Mouse (Mus musculus) ovary, postnatal 36 days (tissue): ENCODE measurements around the gene Gdf2.

Experiments used
- DNase-seq: peaks from one replicate; pipeline ENCODE4 v3.0.0; 2022; ENCODE audit warnings: low spot score, mixed read lengths

The Gdf2 gene

GRCm38 (mm10) chr14:33958186-33958585 is 17.3 kb downstream of the Gdf2 start:
- no peak for DNase-seq

GRCm38 (mm10) chr14:33958841-33959240 is 18.0 kb downstream of the Gdf2 start:
- no peak for DNase-seq

- DNase-seq, result no peak
Measured at GRCm38 (mm10) chr14:33959341-33959740, 18.5 kb downstream of the Gdf2 start.

DNA sequence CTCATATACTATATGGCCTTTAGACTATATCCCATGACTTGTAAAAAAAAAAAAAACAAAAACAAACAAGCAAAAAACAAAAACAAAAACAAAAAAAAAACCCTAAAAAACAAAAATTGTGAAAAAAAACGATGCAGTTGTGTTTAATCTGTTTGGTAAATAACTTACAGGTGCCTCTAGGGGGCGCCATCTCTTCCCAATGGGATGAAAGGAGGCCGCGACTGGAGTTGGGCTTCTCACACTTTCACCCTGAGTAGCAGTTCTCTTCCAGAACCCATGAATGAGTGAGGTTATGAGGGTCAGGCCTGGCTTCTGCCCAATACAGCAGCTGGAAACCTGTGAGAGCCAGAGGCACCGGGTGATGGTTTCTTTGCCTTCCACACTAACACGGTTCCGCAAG is 24.8 kb downstream of the Gdf2 start:
- no peak for DNase-seq

GRCm38 (mm10) chr14:33972679-33973078 is 31.8 kb downstream of the Gdf2 start:
- no peak for DNase-seq

GRCm38 (mm10) chr14:33974752-33975151 is 33.9 kb downstream of the Gdf2 start:
- DNase-seq, result no peak

DNA sequence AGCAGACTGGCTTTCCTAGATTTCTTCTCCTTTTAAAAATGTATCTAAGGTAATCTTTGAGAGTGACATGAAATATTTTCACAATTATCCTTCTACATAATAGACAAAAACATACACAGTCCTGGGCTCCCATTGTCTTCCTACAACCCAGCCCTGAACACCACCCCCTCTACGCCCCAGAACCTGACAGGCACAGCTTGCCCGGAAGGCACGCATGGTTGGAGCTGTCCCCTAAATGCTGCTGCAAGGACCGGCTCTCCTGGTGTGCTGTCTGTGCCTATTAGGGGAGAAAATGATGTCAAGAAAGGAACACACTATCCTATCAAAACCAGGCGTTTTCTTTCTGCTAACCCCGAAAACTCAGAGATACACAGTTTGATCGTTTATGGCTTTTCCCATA is 36.9 kb downstream of the Gdf2 start:
- DNase-seq, result no peak

- no peak for DNase-seq
Measured at GRCm38 (mm10) chr14:33978604-33979059, 37.8 kb downstream of the Gdf2 start, which contains the start of gene Zfp488. Gene Zfp488 (minus strand): TSS chr14:33978764.

DNA sequence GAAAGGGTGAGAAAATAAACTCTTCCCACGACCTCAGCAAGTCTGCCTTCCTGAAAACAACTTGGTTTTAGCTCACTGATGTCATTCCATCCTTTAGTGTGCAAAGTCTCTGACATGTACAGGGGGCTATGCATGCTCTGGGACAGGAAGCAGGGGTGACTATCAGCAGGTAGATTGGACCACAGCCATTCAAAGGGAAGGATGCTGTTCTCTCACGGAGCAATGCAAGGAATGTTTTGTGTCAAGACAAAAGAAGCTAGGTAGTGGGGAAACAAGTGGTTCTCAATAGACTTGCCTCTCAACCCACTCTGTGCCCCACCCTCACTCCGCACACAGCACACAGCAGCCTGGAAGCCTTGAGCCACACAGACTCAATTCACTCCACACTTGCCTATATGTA is 48.4 kb downstream of the Gdf2 start:
- DNase-seq, result no peak

GRCm38 (mm10) chr14:33991971-33992370 is 51.1 kb downstream of the Gdf2 start:
- DNase-seq, result no peak

DNA sequence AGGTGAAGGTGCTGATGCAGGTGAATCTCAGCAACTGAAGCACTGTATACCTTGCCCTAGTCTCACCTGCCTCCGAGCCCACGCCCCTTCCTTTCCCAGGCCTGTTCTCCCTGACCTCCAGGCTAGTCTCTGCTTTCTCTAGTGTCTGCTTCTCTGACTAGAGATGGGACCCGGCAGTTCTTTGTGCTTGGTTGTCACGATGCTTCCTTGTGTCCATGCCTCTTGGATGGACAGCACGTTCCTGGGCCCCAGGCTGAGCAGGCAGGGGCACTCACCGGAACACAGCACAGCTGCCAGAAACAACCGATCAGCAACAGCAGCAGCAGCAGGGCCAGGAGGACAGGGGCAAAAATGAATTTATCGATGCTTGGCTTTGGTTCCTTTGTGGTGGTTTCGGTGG is 52.2 kb downstream of the Gdf2 start:
- no peak for DNase-seq

GRCm38 (mm10) chr14:33993521-33994289 is 52.9 kb downstream of the Gdf2 start:
- DNase-seq, result no peak
